Comparison of ENCODE assay signal across 8 mouse cellular contexts in the genomic region with DNA sequence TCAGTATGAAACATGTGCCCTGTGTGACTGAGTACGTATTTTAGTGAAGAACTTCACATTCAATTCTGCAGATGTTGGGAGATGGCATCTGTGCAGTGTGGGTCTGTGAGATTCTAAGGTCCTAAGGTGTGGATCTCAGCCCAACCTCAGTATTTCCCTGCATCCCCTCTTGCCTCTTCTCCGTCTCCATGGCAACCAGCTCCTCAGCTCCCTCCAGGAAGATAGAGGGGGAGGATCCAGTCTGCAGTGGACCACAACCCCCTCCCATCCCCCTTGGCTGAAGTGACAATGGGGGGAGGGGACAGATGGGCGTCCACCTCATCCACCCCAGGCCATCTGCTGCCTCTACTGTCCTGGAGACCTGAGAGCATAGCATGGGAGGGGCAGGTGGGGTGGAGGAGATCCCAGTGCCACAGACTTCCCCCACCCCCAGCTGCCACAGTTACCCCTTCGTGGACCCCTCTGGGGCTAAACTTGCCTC. TPM values are rescaled to one million over a fixed set of nuclear protein-coding genes. Genes with fewer than 3 reads are reported as not detected.
A peak's percentile ranks its signal among the peaks of the same experiment; 100 is the strongest.
DNase-seq lines count a peak whose midpoint lies in the region; ATAC-seq and TF ChIP-seq lines count a peak whose summit lies in the region.

No protein-coding gene starts in this region.

- peak overlapping the region; percentile 52 for H3K4me2 ChIP-seq in midbrain, embryonic 14.5 days (ENCODE audit: low read length)

- no peak overlapping the region for H3K9ac ChIP-seq in ES-Bruce4 (ENCODE audit: low read depth, poor library complexity, severe bottlenecking)
- H3K9ac ChIP-seq in midbrain, embryonic 14.5 days (replicated peaks; ENCODE audit: low read length) = no peak overlapping the region; the same call in 1 of the 2 replicates

- no peak overlapping the region for H3K4me3 ChIP-seq in ES-Bruce4 (ENCODE audit: low read depth, low read length)
- peak overlapping the region; percentile 29 for H3K4me3 ChIP-seq in hindbrain, embryonic 10.5 days
- H3K4me3 ChIP-seq in midbrain, embryonic 14.5 days (replicated peaks; ENCODE audit: low read depth, low read length) = peak overlapping the region; percentile 11; the same call in 1 of the 2 replicates
- H3K4me3 ChIP-seq in thymus, adult 2 months (ENCODE audit: control insufficient read depth, insufficient read depth, low read length) = no peak overlapping the region

- no peak for TF ChIP-seq POLR2A in ES-Bruce4 (IDR thresholded peaks at IDR 0.05; ENCODE audit: insufficient read depth, low read length)
- no peak for TF ChIP-seq POLR2A in thymus, adult 2 months (IDR thresholded peaks at IDR 0.05; ENCODE audit: control insufficient read depth, extremely low read depth, insufficient read depth, low read length, poor library complexity)

- ATAC-seq in midbrain, embryonic 14.5 days (ENCODE audit: low FRiP score, low TSS enrichment) = peak; percentile 21; the same call in 1 of the 2 replicates
- no peak for ATAC-seq in inflammation-experienced regulatory T-cells, adult 6 months

- peak; percentile 73; the same call in 1 of the 2 replicates for TF ChIP-seq EP300 in ES-Bruce4 (IDR thresholded peaks at IDR 0.05; ENCODE audit: insufficient read depth, low read depth, low read length)

- H3K9me3 ChIP-seq in ES-Bruce4 (replicated peaks; ENCODE audit: control insufficient read depth, insufficient read depth, low read length, poor library complexity, severe bottlenecking) = no peaks in the 10 kb centered on the region
- H3K9me3 ChIP-seq in hindbrain, embryonic 10.5 days = no peaks in the 10 kb centered on the region
- no peaks in the 10 kb centered on the region for H3K9me3 ChIP-seq in midbrain, embryonic 14.5 days (ENCODE audit: control insufficient read depth, low read length)

- no peaks in the 10 kb centered on the region for H3K36me3 ChIP-seq in ES-Bruce4 (ENCODE audit: control insufficient read depth, insufficient read depth, low read length, poor library complexity, severe bottlenecking)
- H3K36me3 ChIP-seq in hindbrain, embryonic 10.5 days = no peaks in the 10 kb centered on the region
- no peaks in the 10 kb centered on the region for H3K36me3 ChIP-seq in midbrain, embryonic 14.5 days (ENCODE audit: control insufficient read depth, insufficient read depth, low read length)
- no peaks in the 10 kb centered on the region for H3K36me3 ChIP-seq in thymus, adult 2 months (ENCODE audit: control insufficient read depth, insufficient read depth, low read length)

- H3K27ac ChIP-seq in ES-Bruce4 (ENCODE audit: insufficient read depth, low read length) = no peak overlapping the region
- H3K27ac ChIP-seq in hindbrain, embryonic 10.5 days = peak overlapping the region; percentile 88
- H3K27ac ChIP-seq in midbrain, embryonic 14.5 days (replicated peaks; ENCODE audit: low read depth, low read length) = peak overlapping the region; percentile 98
- H3K27ac ChIP-seq in thymus, adult 2 months (ENCODE audit: control insufficient read depth, insufficient read depth, low read length) = no peak overlapping the region

- peaks cover 7% of the 10 kb centered on the region for H3K4me1 ChIP-seq in ES-Bruce4 (ENCODE audit: control insufficient read depth, insufficient read depth, low read length)
- H3K4me1 ChIP-seq in hindbrain, embryonic 10.5 days (replicated peaks) = peaks cover 74% of the 10 kb centered on the region
- H3K4me1 ChIP-seq in midbrain, embryonic 14.5 days (ENCODE audit: control insufficient read depth, insufficient read depth, low read length) = peaks cover 57% of the 10 kb centered on the region
- peaks cover 3% of the 10 kb centered on the region for H3K4me1 ChIP-seq in thymus, adult 2 months (replicated peaks; ENCODE audit: control insufficient read depth, insufficient read depth, low read length)

- 0 out of 2 replicates have a peak, but pooled peaks cover 2% of the 10 kb centered on the region for H3K27me3 ChIP-seq in ES-Bruce4 (ENCODE audit: control insufficient read depth, insufficient read depth, low read length, poor library complexity, severe bottlenecking)
- peaks cover 26% of the 10 kb centered on the region for H3K27me3 ChIP-seq in hindbrain, embryonic 10.5 days (ENCODE audit: insufficient read depth, poor library complexity, severe bottlenecking)
- H3K27me3 ChIP-seq in midbrain, embryonic 14.5 days (ENCODE audit: control insufficient read depth, insufficient read depth, low read length) = no peaks in the 10 kb centered on the region
- peaks cover 16% of the 10 kb centered on the region for H3K27me3 ChIP-seq in thymus, adult 2 months (ENCODE audit: control insufficient read depth, insufficient read depth, low read length)

- peak; percentile 73 for DNase-seq in cerebellum, adult 9-11 months
- peak; percentile 71 for DNase-seq in hindbrain, embryonic 10.5 days (ENCODE audit: low spot score)
- peak; percentile 88 for DNase-seq in midbrain, embryonic 14.5 days
- DNase-seq in thymus, adult 2 months = no peak
- DNase-seq in spleen, postnatal 10 days (ENCODE audit: low spot score in 2 of 2) = no peak
- no peak for DNase-seq in urinary bladder, postnatal 4 days (ENCODE audit: low spot score in 2 of 2)

- TF ChIP-seq CTCF in ES-Bruce4 (IDR thresholded peaks at IDR 0.05; ENCODE audit: low read depth, low read length) = no peak
- no peak for TF ChIP-seq CTCF in thymus, adult 2 months (IDR thresholded peaks at IDR 0.05; ENCODE audit: borderline replicate concordance, control insufficient read depth, extremely low read depth, insufficient read depth, low read length, poor library complexity)

- WGBS in hindbrain, embryonic 10.5 days = 20% methylated on average over 4 of the region's 4 CpGs
- WGBS in midbrain, embryonic 14.5 days = 7% methylated on average over 4 of the region's 4 CpGs
- 47% methylated on average over 4 of the region's 4 CpGs for WGBS in thymus, adult 2 months

RNA-seq across cellular contexts. Expression of gene Nova2, which starts 1.9 kb away (rescaled TPM):
- polyA plus RNA-seq in ES-Bruce4 (2011; ENCODE audit: insufficient read depth, insufficient read length, low read depth, missing spikeins) = 7.5 TPM in 2 replicates
- 3.5 and 7.3 TPM in 2 replicates for polyA plus RNA-seq in hindbrain, embryonic 10.5 days (2016; fragmentation: Nextera tagmentation; extraction: Ambion mirVana)
- polyA plus RNA-seq in midbrain, embryonic 14.5 days (2014; fragmentation: Nextera tagmentation; extraction: Ambion mirVana) = 18.6 and 20.7 TPM in 2 replicates
- under 1 TPM in 1 of 3 experiments, not detected in 2; 0.05 TPM for polyA plus RNA-seq in inflammation-experienced regulatory T-cells, adult 6 months (2017; shearing (Covaris generic))
- 0.39 and 0.40 TPM in 2 replicates for polyA plus RNA-seq in thymus, adult 2 months (2012; rRNA removed)

RNA-seq across cellular contexts. Expression of gene Ccdc61, which starts 13.5 kb away (rescaled TPM):
- 36.4 and 39.9 TPM in 2 replicates for polyA plus RNA-seq in ES-Bruce4 (2011; ENCODE audit: insufficient read depth, insufficient read length, low read depth, missing spikeins)
- 36.8 and 39.2 TPM in 2 replicates for polyA plus RNA-seq in hindbrain, embryonic 10.5 days (2016; fragmentation: Nextera tagmentation; extraction: Ambion mirVana)
- 16.1 and 18.5 TPM in 2 replicates for polyA plus RNA-seq in midbrain, embryonic 14.5 days (2014; fragmentation: Nextera tagmentation; extraction: Ambion mirVana)
- polyA plus RNA-seq in inflammation-experienced regulatory T-cells, adult 6 months (2017; shearing (Covaris generic)) = 1 to 10 TPM; 5.8 to 8.6 (median 6.7) TPM
- 56.5 and 67.1 TPM in 2 replicates for polyA plus RNA-seq in thymus, adult 2 months (2012; rRNA removed)

RNA-seq across cellular contexts. Expression of gene Pglyrp1, which starts 52.6 kb away (rescaled TPM):
- 1.8 and 3.1 TPM in 2 replicates for polyA plus RNA-seq in ES-Bruce4 (2011; ENCODE audit: insufficient read depth, insufficient read length, low read depth, missing spikeins)
- polyA plus RNA-seq in hindbrain, embryonic 10.5 days (2016; fragmentation: Nextera tagmentation; extraction: Ambion mirVana) = 1.0 and 1.5 TPM in 2 replicates
- 18.9 and 20.7 TPM in 2 replicates for polyA plus RNA-seq in midbrain, embryonic 14.5 days (2014; fragmentation: Nextera tagmentation; extraction: Ambion mirVana)
- polyA plus RNA-seq in inflammation-experienced regulatory T-cells, adult 6 months (2017; shearing (Covaris generic)) = 100 to 1,000 TPM; 200 to 462 (median 264) TPM
- 49.8 and 59.4 TPM in 2 replicates for polyA plus RNA-seq in thymus, adult 2 months (2012; rRNA removed)

Comparison
In these comparisons a context has a peak if more than half of its experiments do, and no peak if none do; other contexts are left out.
1. H3K27ac ChIP-seq: peak in hindbrain, embryonic 10.5 days (single experiment) and midbrain, embryonic 14.5 days (single experiment); none in ES-Bruce4 (single experiment) and thymus, adult 2 months (single experiment).
2. H3K4me3 ChIP-seq: peak in hindbrain, embryonic 10.5 days (single experiment) and midbrain, embryonic 14.5 days (single experiment); none in ES-Bruce4 (single experiment) and thymus, adult 2 months (single experiment).
3. DNase-seq: peak in cerebellum, adult 9-11 months (single experiment), hindbrain, embryonic 10.5 days (single experiment) and midbrain, embryonic 14.5 days (single experiment); none in thymus, adult 2 months (single experiment), spleen, postnatal 10 days (0 of 2) and urinary bladder, postnatal 4 days (0 of 2).